Mouse (Mus musculus) Patski (cell line): ENCODE data around the gene Snx25. TPM values are rescaled to one million over a fixed set of nuclear protein-coding genes. Genes with fewer than 3 reads are reported as not detected.

Source experiments
- ATAC-seq: fragments of 100-300 bp; one replicate; pipeline ENCODE4 v1.8.0; 2021
- CTCF ChIA-PET: fragments of 350-600 bp; sonication (Branson Sonifier 250); formaldehyde crosslinking; loops from one replicate; lab custom pipeline; 2022; ENCODE audit warnings: inconsistent platforms; lab: Charles Lee
- POLR2A ChIA-PET: fragments of 350-600 bp; sonication (Branson Sonifier 250); formaldehyde crosslinking; loops from one replicate; lab custom pipeline; 2022; ENCODE audit warnings: antibody characterized with exemption, inconsistent platforms; lab: Charles Lee
- DNase-seq: peaks from one replicate; pipeline ENCODE4 v3.0.0-alpha.2; 2011; ENCODE audit warnings: low read depth, low spot score
- H3K27me3 ChIP-seq: fragments of 371-371 bp; one replicate; pipeline ENCODE4 v1.5.1; 2021
- CTCF ChIP-seq: fragments of 100-300 bp; IDR thresholded peaks from one replicate; pipeline ENCODE4 v1.5.1; 2021
- in situ Hi-C: fragments of 300-500 bp; cut with MboI; formaldehyde crosslinking; loops from 3 replicates; pipeline ENCODE4 v1.11.1; 2018; ENCODE audit warnings: low pct_unique_long_range_greater_than_20kb, mixed read lengths
- polyA plus RNA-seq: library from polyadenylated mRNA; unstranded; gene quantifications from one replicate; pipeline ENCODE4 v1.2.3, GENCODE M21; 2021

The Snx25 gene
- polyA plus RNA-seq, 1 experiment from 2014 or later, result 38.3 TPM

DNA sequence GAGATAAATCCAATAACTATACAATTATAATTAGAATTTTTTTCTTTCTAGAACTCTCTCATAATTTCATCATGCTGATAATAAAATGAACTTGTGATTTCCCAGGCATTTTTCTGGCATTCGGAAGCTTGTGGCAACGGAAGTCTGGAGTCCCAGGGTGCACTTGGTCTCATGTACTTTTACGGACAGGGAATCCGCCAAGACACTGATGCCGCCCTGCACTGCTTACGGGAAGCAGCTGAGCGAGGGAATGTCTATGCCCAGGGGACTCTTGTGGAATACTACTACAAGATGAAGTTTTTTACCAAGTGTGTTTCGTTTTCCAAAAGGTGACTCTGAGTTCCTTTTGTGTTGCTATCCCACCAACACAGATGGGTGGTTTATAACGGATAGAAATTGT, 129.2 kb downstream of the Snx25 start:
- ATAC-seq (no peak), DNase-seq (no peak)
- no peak for TF ChIP-seq CTCF
- no peaks in the 10 kb centered on the region for H3K27me3 ChIP-seq
- CTCF ChIA-PET, result interaction anchor here (3.0 kb wide), 1 partner anchor 11 kb away, joined by 11 read pairs; no protein-coding TSS in a partner anchor
- in situ Hi-C loops, result no loop called here
- POLR2A ChIA-PET, result no interaction called here

DNA sequence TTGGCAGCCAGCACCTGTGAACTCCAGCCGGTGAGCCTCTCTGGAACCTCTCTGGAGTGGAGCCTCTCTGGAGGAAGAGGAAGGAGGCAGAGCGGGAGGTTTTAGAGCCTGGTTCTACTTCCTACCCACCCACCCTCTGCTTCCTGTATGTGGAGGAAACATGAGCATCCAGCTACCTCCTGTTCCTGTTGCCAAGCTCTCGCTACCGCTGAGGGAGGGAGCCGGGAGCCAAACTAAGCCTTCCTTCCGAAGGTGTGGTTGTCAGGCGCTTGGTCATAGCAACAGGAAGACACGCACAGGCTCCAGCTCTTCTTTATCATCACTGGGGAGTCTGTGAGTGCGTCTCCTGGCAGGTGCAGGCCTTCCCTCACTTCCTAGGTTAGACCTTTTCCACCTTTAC, 129.8 kb downstream of the Snx25 start:
- no peaks in the 10 kb centered on the region for H3K27me3 ChIP-seq
- DNase-seq (no peak), ATAC-seq (no peak)
- no peak for TF ChIP-seq CTCF
- POLR2A ChIA-PET, result no interaction called here
- in situ Hi-C loops, result no loop called here
- CTCF ChIA-PET, result interaction anchor here (1.6 to 3.0 kb wide), 2 partner anchors 8 to 10 kb away, joined by 5 to 11 read pairs; no protein-coding TSS in a partner anchor

DNA sequence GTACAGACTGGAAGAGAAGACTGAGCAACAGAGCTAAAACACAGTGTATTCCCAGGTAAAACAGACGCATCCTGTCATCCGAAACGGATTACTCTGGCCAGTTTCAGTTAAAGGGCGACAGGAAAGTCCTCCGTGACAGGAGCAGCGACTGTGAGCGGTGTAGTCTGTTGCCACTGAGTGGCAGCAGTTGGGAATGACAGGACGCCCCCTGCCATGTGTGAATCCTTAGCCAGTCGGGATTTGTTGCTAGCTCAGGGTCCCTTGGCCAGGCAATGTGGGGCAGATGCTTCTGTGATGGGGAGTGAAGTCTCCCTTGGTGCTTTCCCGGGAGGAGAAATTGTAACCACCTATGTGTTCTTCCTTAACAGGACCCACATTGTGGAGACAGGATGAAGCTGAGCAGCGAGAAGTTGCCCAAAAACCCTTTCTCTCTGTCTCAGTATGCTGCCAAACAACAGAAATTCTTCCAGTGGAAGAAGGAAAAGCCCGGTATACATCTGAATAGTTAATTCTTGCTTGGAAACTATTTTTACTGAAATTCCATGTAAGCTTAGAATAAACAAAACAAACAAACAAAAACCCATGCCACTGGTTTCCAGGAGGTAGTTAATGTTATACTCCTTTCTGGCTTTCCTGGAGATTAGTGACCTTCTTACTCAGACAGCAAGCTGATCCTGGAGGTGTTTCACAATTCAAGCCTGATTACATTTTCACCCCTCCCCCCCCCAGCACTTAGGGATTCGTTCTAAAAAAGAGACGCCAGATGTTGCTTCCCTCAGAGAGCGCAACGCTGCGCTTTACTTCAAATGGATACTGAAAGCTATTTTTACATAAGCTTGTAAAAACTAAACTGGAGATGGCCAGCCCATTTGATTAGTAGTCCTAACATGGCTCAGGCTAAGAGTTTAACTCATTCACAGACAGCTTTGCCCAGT, 140.9 kb downstream of the Snx25 start:
- ChIA-PET CTCF (interaction anchor here (1.1 to 3.0 kb wide), 3 partner anchors 9 to 11 kb away, joined by 5 to 11 read pairs (median 6); partner anchors contain the start of gene Lrp2bp), POLR2A (interaction anchor here (0.7 kb wide), 1 partner anchor 646 kb away, joined by 3 read pairs; no protein-coding TSS in a partner anchor)
- TF ChIP-seq CTCF, result peak; percentile 32
- in situ Hi-C loops, result no loop called here
- peak; percentile 56 for ATAC-seq
- DNase-seq, result peak; percentile 31
- H3K27me3 ChIP-seq, result no peaks in the 10 kb centered on the region

DNA sequence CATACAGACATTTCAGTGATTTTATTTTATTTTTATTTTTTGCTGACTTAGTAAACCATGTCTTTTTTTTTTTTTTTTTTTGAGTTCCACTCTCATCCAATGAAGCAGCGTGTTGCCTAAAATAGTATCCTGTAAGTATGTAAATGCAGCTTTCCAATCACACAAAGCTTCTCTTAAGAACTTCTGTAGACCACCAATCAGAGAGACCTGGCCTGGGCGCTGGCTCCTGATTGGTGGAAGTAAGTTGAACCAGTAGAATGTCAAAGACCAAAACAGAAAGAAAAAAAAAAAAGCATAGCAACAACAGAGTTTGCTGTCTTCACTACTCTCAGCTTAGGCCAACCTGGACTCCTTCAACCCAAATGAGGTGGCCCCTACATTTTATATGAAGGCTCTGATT, 141.7 kb downstream of the Snx25 start:
- TF ChIP-seq CTCF, result no peak
- ChIA-PET POLR2A (interaction anchor here (0.6 to 0.7 kb wide), 3 partner anchors 11 to 645 kb away, joined by 3 to 5 read pairs (median 3); no protein-coding TSS in a partner anchor), CTCF (interaction anchor here (1.1 to 3.0 kb wide), 3 partner anchors 8 to 11 kb away, joined by 5 to 11 read pairs (median 6); partner anchors contain the start of gene Lrp2bp)
- in situ Hi-C loops, result no loop called here
- DNase-seq, result no peak
- H3K27me3 ChIP-seq, result no peaks in the 10 kb centered on the region
- no peak for ATAC-seq

DNA sequence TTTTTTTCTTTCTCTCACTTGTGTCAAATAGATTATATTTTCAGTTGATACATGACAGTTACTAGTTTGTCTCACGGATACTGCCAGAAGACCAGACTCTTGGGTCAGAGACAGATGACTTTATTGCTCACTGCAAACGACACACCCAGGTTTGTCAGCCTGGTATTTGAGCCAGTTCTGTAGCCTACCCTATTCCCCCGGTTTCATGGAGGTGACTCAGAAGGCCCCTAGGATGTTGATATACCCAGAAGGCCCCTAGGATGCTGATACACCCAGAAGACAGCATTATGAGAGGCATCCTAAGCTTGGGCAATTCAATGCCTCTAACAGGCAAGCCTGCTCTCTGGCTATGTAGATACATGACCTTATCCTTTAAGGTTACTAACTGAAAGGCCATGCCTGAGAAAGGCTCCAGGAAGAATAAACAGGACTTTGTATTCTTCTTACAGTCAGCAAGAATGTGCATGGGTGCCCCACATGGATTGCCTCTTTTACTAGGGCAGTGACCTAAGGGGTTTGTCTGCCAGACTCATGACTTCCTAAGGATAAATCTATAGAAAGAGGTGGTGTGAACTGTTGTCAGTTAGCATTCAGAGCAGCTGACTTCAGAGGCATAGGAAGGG, 144.8 kb downstream of the Snx25 start:
- in situ Hi-C loops, result no loop called here
- no peak for ATAC-seq
- no peak for DNase-seq
- H3K27me3 ChIP-seq, result no peaks in the 10 kb centered on the region
- POLR2A ChIA-PET, result no interaction called here
- CTCF ChIA-PET, result no interaction called here
- no peak for TF ChIP-seq CTCF

DNA sequence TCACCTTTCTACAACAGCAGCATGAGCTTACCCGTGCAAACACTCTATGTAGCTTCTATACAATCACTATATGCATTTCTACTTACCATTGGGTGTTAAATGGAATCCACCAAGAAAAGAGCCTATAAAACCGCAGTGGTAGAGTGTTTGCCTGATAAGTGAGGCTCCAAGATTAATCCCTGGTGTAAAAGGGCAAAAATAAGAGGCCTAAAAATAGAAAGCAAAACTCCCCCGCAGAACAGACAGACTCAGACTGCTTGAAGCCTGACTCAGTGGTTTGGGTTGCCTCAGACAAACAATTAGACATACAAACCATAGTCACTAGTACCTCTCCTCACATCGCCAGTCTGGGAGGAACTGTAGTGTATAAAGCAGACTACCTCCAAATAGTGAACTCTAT, 146.4 kb downstream of the Snx25 start, which contains the start of gene Ankrd37:
TSS of gene Ankrd37 (minus strand) at position 112 of the 400 bp plus-strand sequence.
- peak; percentile 6 for DNase-seq
- TF ChIP-seq CTCF, result no peak
- ATAC-seq, result no peak
- CTCF ChIA-PET, result interaction anchor here (1.1 kb wide), 1 partner anchor 34 kb away, joined by 4 read pairs; no protein-coding TSS in a partner anchor
- POLR2A ChIA-PET, result no interaction called here
- in situ Hi-C loops, result no loop called here
- H3K27me3 ChIP-seq, result no peaks in the 10 kb centered on the region

DNA sequence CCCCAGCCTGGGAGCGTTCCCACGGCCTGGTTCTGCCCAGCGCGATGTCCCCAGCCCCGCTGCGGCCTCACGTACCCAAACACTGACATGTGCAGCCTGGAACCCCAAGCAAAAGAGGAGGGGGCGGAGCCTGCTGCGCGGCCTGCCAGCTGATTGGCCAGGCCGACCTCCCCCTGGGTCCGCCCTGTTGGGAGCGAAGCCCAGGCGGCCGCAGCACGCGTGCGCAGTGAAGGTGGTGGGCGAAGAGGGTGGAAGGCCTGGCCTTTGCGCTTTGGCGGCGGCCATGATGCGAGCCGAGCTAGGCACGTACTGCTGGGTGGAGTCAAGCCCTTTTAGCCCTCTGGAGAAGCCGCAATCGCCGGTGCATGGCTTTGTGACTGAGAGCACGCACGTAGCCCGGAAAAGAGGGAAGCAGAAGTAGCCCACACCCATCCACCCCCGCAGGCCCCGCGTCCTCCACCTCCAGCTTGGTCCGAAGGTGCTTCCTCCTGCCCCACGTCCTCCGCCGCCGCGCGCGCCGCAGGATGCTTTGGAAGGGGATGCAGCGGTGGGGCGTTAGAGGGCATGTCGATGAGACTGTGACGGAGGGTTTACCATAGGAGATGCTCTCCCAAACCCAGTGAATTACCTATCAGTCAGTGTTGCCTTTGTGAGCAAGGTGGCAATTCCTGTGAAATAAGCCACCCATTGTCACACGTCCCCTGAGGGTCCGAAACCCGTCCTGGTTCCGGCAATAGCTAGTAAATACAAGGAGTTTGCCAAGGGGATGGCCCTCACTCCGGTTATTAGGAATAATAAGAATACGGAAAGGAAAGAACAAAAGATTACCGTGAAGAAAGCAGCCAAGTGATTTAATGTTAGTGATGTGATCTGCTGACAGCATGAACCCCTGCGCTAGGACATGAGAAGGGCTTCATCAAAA, 151.9 kb downstream of the Snx25 start:
- in situ Hi-C loops, result no loop called here

DNA sequence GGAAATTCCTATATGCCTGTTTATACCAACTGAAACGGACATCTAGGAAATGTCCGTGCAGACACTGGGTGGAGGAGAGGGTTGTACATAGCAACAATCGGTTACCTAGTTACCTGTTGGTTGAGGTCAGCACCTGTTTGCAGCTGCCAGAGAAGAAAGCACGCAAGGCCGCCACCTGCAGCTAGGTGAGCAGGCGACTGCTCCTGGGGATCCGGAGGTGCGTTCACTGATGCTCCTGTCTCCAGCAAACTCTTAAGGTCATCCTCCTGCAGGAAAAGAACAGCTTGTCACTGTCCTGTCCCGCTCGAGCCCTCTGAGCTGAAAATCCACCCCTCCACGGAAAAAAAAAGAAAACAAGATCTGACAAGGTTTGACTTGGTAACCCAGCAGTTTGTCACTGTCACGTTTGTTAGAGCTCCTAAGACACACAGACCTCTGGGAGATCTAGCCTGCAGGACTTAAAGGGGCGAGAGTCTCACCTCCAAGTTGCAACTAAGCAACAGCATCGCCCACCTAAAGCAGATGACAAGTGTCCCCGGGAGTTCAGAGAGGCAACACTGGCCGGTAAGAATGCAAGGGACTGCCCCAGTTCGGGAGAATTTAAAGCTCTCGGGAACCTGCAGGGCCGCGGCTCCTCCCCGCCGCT, 152.7 kb downstream of the Snx25 start, which contains the start of gene Lrp2bp:
TSS of gene Lrp2bp (plus strand) at position 166 of the 646 bp plus-strand sequence.
- POLR2A ChIA-PET, result interaction anchor here (0.6 to 1.7 kb wide), 3 partner anchors 24 to 152 kb away, joined by 3 to 4 read pairs (median 3); partner anchors contain the start of genes 1700029J07Rik, Cfap97, Snx25 and Ufsp2
- ATAC-seq, result no peak
- no peak for TF ChIP-seq CTCF
- no peak for DNase-seq
- H3K27me3 ChIP-seq, result no peaks in the 10 kb centered on the region
- in situ Hi-C loops, result no loop called here
- CTCF ChIA-PET, result interaction anchor here (1.0 to 1.5 kb wide), 2 partner anchors 12 to 23 kb away, joined by 4 to 6 read pairs; partner anchors contain the start of gene Ufsp2

More for the DNA sequence above, 151.9 kb downstream of the Snx25 start:
- TF ChIP-seq CTCF, result no peak
- POLR2A ChIA-PET, result interaction anchor here (0.7 to 1.7 kb wide), 2 partner anchors 24 to 119 kb away, joined by 3 to 4 read pairs; partner anchors contain the start of genes 1700029J07Rik and Ufsp2
- CTCF ChIA-PET, result interaction anchor here (1.0 to 1.5 kb wide), 2 partner anchors 11 to 24 kb away, joined by 4 to 6 read pairs; partner anchors contain the start of gene Ufsp2
- H3K27me3 ChIP-seq, result no peaks in the 10 kb centered on the region
- DNase-seq, result peak; percentile 86
- peak; percentile 96 for ATAC-seq

DNA sequence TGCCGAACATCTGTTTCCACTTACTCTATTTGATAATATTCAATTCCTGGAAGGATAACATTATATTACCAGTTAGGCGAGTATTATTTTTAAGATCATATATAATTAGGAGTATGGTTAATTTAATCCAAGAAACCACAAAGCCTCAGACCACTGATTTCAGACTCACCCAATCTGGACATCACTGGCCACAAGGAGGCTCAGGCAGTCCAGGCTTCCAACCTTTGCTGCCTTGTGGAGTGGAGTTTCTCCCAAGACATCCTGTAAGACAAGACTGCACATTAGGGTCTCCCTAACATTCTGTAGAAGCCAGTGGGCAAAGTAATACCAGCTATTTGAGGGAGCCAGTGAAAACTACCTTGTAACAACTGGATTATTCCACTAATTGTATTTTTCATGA, 153.7 kb downstream of the Snx25 start:
- ChIA-PET POLR2A (interaction anchor here (1.7 kb wide), 1 partner anchor 23 kb away, joined by 4 read pairs; the partner anchor contains the start of genes 1700029J07Rik and Ufsp2), CTCF (no interaction called here)
- no peak for ATAC-seq
- DNase-seq, result no peak
- in situ Hi-C loops, result no loop called here
- H3K27me3 ChIP-seq, result no peaks in the 10 kb centered on the region
- TF ChIP-seq CTCF, result no peak
